Mouse (Mus musculus): ENCODE data around the gene Gm47995. TPM values are rescaled to one million over a fixed set of nuclear protein-coding genes. Genes with fewer than 3 reads are reported as not detected.

Gm47995 gene
- polyA plus RNA-seq, 1 experiment: not detected

DNA sequence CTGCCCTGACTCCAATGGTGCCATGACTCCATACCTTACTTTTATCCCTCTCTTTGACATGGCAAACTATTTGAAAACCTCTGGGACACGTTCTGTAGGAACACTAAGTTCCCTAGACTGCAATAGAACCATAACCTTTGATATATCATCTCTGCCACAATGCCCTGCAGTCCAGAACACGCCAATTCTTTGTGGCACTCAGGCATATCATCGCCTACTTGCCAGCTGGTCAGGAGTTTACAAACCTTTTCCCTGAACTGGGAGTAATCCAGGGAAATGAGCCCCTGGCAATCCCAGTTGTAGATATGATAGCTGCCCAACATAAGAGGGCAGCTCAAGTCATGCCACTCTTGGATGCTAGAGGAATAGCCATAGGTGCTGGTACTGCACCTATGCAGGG lies 34.1 kb downstream of the Gm47995 start:
- no peak for DNase-seq
- 87% methylated on average over 3 of the region's 3 CpGs for WGBS
- TF ChIP-seq POLR2A (IDR thresholded peaks at IDR 0.05; ENCODE audit: borderline replicate concordance, extremely low read depth, low read depth, low read length) (no peak), CTCF (IDR thresholded peaks at IDR 0.05; ENCODE audit: insufficient read depth, low read length) (no peak)
- H3K4me1 ChIP-seq (ENCODE audit: control insufficient read depth, insufficient read depth, low read length): no peaks in the 10 kb centered on the region; the same call in 1 of the 2 replicates
- H3K4me3 ChIP-seq (replicated peaks; ENCODE audit: extremely low read depth, low read depth, low read length): no peak overlapping the region

DNA sequence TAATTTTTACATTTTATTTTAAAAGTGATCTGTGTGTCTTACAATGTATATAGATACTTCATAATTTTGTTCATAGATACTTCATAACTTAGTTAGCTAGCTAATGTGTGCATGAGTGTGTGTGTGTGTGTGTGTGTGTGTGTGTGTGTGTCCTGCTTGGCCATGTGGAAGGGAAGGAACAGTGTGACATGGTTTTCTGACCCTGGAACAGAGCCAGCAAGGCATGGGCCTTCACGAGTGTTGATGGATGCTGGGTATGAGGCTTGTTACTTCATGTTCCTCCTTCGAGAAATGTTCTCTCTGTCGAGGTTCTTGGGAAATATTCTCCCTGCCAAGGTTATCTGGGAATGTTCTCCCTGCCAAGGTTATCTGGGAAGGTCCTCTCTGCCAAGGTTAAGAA lies 35.5 kb downstream of the Gm47995 start:
- no peak for DNase-seq
- no peaks in the 10 kb centered on the region; the same call in 1 of the 2 replicates for H3K4me1 ChIP-seq (ENCODE audit: control insufficient read depth, insufficient read depth, low read length)
- no peak overlapping the region for H3K4me3 ChIP-seq (replicated peaks; ENCODE audit: extremely low read depth, low read depth, low read length)
- 55% methylated on average over 3 of the region's 3 CpGs for WGBS
- TF ChIP-seq POLR2A (IDR thresholded peaks at IDR 0.05; ENCODE audit: borderline replicate concordance, extremely low read depth, low read depth, low read length): no peak
- no peak for TF ChIP-seq CTCF (IDR thresholded peaks at IDR 0.05; ENCODE audit: insufficient read depth, low read length)

DNA sequence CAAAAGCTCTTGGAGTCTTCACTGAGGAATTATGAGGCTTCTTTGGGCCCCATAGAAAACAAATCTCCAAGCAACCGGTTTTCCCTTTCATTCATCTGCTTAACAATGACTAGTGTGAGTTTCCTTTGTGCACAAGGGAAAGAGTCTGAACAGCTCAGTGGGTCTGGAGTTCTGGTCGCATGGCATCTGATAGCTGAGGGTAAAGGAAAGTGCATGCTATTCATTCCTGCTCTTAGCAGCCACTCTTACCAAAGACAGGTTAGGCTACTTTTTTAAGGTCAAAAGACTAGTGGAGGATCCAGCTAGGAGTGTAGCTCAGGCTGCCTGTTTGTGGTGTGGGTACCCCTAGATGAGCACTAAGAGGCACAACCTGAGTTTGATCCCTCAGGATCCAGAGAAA lies 37.3 kb downstream of the Gm47995 start:
- 65% methylated on average over 2 of the region's 2 CpGs for WGBS
- TF ChIP-seq CTCF (IDR thresholded peaks at IDR 0.05; ENCODE audit: insufficient read depth, low read length) (no peak), POLR2A (IDR thresholded peaks at IDR 0.05; ENCODE audit: borderline replicate concordance, extremely low read depth, low read depth, low read length) (no peak)
- no peaks in the 10 kb centered on the region; the same call in none of the 2 replicates for H3K4me1 ChIP-seq (ENCODE audit: control insufficient read depth, insufficient read depth, low read length)
- DNase-seq: no peak
- no peak overlapping the region for H3K4me3 ChIP-seq (replicated peaks; ENCODE audit: extremely low read depth, low read depth, low read length)

DNA sequence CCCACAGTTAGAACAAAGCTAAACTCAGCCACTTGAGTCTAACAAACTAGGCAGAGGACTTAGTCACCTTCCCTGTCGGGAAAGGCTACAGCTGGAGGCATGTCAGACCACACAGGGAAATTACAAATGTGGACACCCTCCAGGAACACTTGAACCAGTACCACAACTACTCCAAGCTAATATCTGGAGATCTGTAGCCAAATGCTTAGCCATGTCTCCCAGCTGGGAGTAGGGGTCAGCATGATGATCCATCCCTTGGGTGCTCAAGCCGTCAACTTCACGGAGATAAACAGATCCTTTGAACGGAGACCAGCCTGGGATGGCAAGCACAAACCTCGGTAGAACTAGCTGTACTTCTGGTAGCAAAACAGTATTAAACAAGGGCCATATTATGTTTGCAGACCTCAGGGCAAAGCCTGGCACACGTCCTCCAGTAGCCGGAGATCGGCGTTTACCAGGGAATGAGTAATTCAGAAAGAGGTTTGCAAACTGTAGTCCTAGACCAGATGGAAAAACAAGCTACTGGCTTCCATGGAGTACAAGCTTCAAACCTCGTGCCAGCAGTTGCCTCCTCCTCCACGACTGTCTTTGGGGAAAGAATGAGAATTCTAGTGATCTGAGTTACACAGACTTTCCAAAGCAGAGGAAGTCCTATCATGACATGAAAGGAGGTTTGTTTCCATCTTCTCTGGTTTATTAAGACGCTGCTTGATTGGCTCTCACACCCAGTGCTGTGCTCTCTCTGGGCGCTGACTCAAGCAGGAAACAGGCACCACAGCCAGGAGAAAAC lies 38.1 kb downstream of the Gm47995 start:
- Histone ChIP-seq H3K4me1 (ENCODE audit: control insufficient read depth, insufficient read depth, low read length) (no peaks in the 10 kb centered on the region; the same call in none of the 2 replicates), H3K4me3 (replicated peaks; ENCODE audit: extremely low read depth, low read depth, low read length) (no peak overlapping the region)
- peak; percentile 33 for DNase-seq
- WGBS: 34% methylated on average over 13 of the region's 13 CpGs
- no peak for TF ChIP-seq CTCF (IDR thresholded peaks at IDR 0.05; ENCODE audit: insufficient read depth, low read length)
- TF ChIP-seq POLR2A (IDR thresholded peaks at IDR 0.05; ENCODE audit: borderline replicate concordance, extremely low read depth, low read depth, low read length): no peak

DNA sequence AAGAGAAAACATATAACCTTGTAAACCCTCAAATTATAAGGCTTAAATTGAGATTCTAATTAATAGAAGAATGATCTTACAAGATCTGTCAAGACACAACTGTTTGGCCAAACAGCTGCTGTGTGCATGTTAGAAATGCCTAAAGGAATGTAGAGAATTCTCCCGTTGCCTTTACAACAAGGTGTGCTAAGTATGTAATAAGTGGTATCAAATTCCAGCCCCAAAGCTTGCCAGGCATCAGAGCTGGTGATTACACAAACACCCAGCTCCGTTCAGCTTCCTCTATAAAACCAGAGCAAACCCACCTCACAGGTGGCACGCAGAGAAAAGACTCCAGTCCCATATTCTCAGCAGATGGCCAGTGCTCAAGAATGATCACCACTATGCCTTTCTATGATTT lies 39.5 kb downstream of the Gm47995 start:
- WGBS: 67% methylated on average over 3 of the region's 3 CpGs
- Histone ChIP-seq H3K4me1 (ENCODE audit: control insufficient read depth, insufficient read depth, low read length) (no peaks in the 10 kb centered on the region; the same call in none of the 2 replicates), H3K4me3 (replicated peaks; ENCODE audit: extremely low read depth, low read depth, low read length) (no peak overlapping the region)
- no peak for DNase-seq
- TF ChIP-seq CTCF (IDR thresholded peaks at IDR 0.05; ENCODE audit: insufficient read depth, low read length): no peak
- no peak for TF ChIP-seq POLR2A (IDR thresholded peaks at IDR 0.05; ENCODE audit: borderline replicate concordance, extremely low read depth, low read depth, low read length)

DNA sequence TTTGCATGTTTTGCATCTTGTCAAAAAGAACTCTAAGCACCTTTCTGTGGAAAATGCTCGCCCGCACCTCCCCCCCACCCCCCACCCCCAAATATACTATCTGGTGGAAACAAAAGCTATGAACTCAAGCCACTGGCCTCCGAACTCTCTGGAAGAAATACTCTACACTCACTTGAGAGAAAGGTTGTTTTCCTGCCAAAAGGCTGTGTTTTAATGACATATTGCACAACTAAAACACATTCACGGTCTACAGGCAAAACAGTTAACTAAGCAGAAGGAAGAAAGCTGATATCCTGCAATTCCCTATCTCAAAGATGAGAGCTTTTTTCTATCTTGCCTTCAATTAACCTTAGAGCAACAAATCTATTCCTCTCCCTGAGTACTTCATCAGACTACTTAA lies 45.1 kb downstream of the Gm47995 start:
- TF ChIP-seq CTCF (IDR thresholded peaks at IDR 0.05; ENCODE audit: insufficient read depth, low read length) (no peak), POLR2A (IDR thresholded peaks at IDR 0.05; ENCODE audit: borderline replicate concordance, extremely low read depth, low read depth, low read length) (no peak)
- Histone ChIP-seq H3K4me3 (replicated peaks; ENCODE audit: extremely low read depth, low read depth, low read length) (no peak overlapping the region), H3K4me1 (ENCODE audit: control insufficient read depth, insufficient read depth, low read length) (no peaks in the 10 kb centered on the region; the same call in none of the 2 replicates)
- WGBS: 61% methylated on average over 4 of the region's 4 CpGs
- DNase-seq: no peak

DNA sequence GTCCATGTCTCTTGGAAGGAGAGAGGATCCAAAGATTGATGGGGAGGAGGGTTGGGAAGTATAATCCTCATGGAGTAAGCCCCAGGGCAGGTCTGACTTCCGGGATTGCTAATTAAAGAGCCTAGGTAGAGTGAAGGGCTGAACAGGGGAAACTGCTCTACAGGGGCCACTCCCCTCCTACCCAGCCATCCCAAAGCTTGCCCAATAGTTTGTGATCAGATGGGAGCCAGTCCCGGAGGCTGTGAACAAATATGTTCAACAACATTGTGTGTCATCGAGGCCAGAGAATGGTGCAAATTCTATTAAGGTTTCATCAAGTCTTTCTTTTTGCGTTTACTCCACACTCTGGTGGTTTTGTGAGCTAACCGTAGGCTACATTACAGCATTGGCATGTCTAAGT lies 45.8 kb downstream of the Gm47995 start:
- no peak for DNase-seq
- WGBS: 88% methylated on average over 5 of the region's 5 CpGs
- no peak for TF ChIP-seq POLR2A (IDR thresholded peaks at IDR 0.05; ENCODE audit: borderline replicate concordance, extremely low read depth, low read depth, low read length)
- no peak for TF ChIP-seq CTCF (IDR thresholded peaks at IDR 0.05; ENCODE audit: insufficient read depth, low read length)

DNA sequence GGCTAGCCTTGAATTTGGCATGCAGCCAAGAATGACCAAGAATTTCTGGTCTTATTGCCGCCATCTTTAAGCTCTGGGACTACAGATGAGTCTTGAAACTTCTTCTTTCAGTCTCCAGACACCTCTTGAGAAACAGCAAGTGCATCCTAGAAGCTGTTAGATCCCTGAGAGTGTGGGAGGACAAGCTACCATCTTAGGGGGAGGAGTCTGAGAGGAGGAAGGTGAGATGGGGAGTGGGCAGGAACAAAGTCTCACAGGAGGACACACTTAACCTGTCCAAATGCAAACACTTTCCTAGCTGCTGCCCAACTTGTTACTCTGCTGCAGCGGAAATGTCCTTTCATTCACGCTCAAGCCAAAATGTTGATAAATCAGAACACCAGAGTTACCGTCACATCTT lies 46.5 kb downstream of the Gm47995 start:
- TF ChIP-seq CTCF (IDR thresholded peaks at IDR 0.05; ENCODE audit: insufficient read depth, low read length) (no peak), POLR2A (IDR thresholded peaks at IDR 0.05; ENCODE audit: borderline replicate concordance, extremely low read depth, low read depth, low read length) (no peak)
- Histone ChIP-seq H3K4me1 (ENCODE audit: control insufficient read depth, insufficient read depth, low read length) (no peaks in the 10 kb centered on the region; the same call in 1 of the 2 replicates), H3K4me3 (replicated peaks; ENCODE audit: extremely low read depth, low read depth, low read length) (no peak overlapping the region)
- WGBS: 73% methylated on average over 4 of the region's 4 CpGs
- DNase-seq: no peak

More for the DNA sequence above, 45.8 kb downstream of the Gm47995 start:
- H3K4me1 ChIP-seq (ENCODE audit: control insufficient read depth, insufficient read depth, low read length): no peaks in the 10 kb centered on the region; the same call in none of the 2 replicates
- H3K4me3 ChIP-seq (replicated peaks; ENCODE audit: extremely low read depth, low read depth, low read length): no peak overlapping the region

DNA sequence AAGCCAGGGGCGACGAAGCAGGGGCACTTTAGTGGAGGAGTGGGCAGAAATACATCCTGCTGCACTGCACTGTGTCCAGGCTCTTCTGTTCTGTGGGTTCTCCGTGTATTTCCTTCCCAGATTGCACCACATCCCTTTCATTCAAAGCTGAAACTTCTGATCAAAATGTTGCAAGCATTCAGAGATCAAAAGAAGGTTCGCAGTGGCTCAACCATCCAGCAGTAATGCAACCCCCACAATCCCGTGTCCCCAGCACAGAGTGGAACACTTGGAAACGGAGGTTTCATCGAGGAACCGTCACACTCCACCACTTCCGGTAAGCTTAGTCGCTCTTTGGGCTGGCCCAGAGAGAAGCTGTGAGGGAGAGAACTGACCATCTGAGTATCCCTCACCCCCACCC lies 46.9 kb downstream of the Gm47995 start:
- DNase-seq: no peak
- no peak for TF ChIP-seq POLR2A (IDR thresholded peaks at IDR 0.05; ENCODE audit: borderline replicate concordance, extremely low read depth, low read depth, low read length)
- TF ChIP-seq CTCF (IDR thresholded peaks at IDR 0.05; ENCODE audit: insufficient read depth, low read length): no peak
- 63% methylated on average over 10 of the region's 10 CpGs for WGBS

DNA sequence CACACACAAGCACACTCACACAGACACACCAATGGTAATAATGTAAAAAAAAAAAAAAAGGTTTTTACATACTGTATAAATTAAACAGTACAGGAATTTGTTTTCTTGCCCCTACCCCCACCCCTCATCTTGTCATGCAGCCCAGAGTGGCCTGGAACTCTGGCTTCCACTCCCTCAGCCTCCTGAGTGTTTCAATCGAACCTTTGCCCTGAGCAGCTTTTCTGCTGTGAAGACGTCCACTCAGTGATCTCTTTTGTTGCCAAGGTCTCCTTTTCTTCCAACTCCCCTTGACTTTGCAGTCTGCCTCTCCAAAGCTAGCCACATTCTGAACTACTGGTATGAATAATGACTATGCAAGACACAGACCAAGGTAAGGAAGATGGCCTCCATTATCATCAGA lies 47.6 kb downstream of the Gm47995 start:
- no peak overlapping the region for H3K4me3 ChIP-seq (replicated peaks; ENCODE audit: extremely low read depth, low read depth, low read length)
- 62% methylated on average over 2 of the region's 2 CpGs for WGBS
- H3K4me1 ChIP-seq (ENCODE audit: control insufficient read depth, insufficient read depth, low read length): no peaks in the 10 kb centered on the region; the same call in 1 of the 2 replicates
- no peak for DNase-seq
- TF ChIP-seq CTCF (IDR thresholded peaks at IDR 0.05; ENCODE audit: insufficient read depth, low read length): no peak
- TF ChIP-seq POLR2A (IDR thresholded peaks at IDR 0.05; ENCODE audit: borderline replicate concordance, extremely low read depth, low read depth, low read length): no peak

More for the DNA sequence above, 46.9 kb downstream of the Gm47995 start:
- H3K4me1 ChIP-seq (ENCODE audit: control insufficient read depth, insufficient read depth, low read length): no peaks in the 10 kb centered on the region; the same call in 1 of the 2 replicates
- no peak overlapping the region for H3K4me3 ChIP-seq (replicated peaks; ENCODE audit: extremely low read depth, low read depth, low read length)

Other genes starting within 250 kb of the Gm47995 start
- 48.8 and 72.0 TPM in 2 replicates for gene Hmcn1, start 205.0 kb upstream of the Gm47995 start, polyA plus RNA-seq (2012; rRNA removed)
- not detected in 2 replicates for gene Gm47985, start 15.9 kb upstream of the Gm47995 start, polyA plus RNA-seq (2012; rRNA removed)
- not detected in 2 replicates for gene Gm8947, start 6.1 kb upstream of the Gm47995 start, polyA plus RNA-seq (2012; rRNA removed)
- gene 3110040M04Rik, start 5.7 kb downstream of the Gm47995 start, polyA plus RNA-seq (2012; rRNA removed): not detected in 2 replicates
- gene Gm47996, start 11.7 kb downstream of the Gm47995 start, polyA plus RNA-seq (2012; rRNA removed): not detected in 2 replicates
- 43.0 and 48.9 TPM in 2 replicates for gene Ivns1abp, start 146.0 kb downstream of the Gm47995 start, polyA plus RNA-seq (2012; rRNA removed)
- gene Swt1, start 230.0 kb downstream of the Gm47995 start, polyA plus RNA-seq (2012; rRNA removed): 12.2 and 14.2 TPM in 2 replicates
- 13.2 and 13.8 TPM in 2 replicates for gene Trmt1l, start 230.1 kb downstream of the Gm47995 start, polyA plus RNA-seq (2012; rRNA removed)